Mouse (Mus musculus) heart, postnatal 14 days (tissue): ENCODE data around the gene Slc30a4. TPM values are rescaled to one million over a fixed set of nuclear protein-coding genes. Genes with fewer than 3 reads are reported as not detected.

Experiments used
- microRNA-seq, 2 experiments: library from miRNA; unstranded; fragments of <30 nt; microRNA quantifications; one replicate each; pipeline ENCODE4 v1.2.0; 2021 to 2022
- total RNA-seq, 2 experiments: library from RNA; stranded (reverse); gene quantifications; 2 replicates each; pipeline ENCODE4 v1.2.3; 2021

Slc30a4 gene
- total RNA-seq, 2 experiments from 2014 or later, result 10.7 to 11.4 TPM

Small RNA genes within 50 kb of the gene (microRNA-seq; reads per million reads assigned to microRNA genes)
- 1.1 to 2.4 reads per million in 2 experiments for gene Mir147

Other genes with a start within 250 kb of the Slc30a4 start
- gene Gm14085, start 217.7 kb downstream of the Slc30a4 start, total RNA-seq, result under 1 TPM; 0.45 to 0.78 TPM
- gene Gatm, start 91.4 kb downstream of the Slc30a4 start, total RNA-seq, result 1 to 10 TPM; 5.3 to 6.3 TPM
- under 1 TPM in 1 of 2 experiments, not detected in 1; 0.46 TPM for gene AA467197, start 65.7 kb downstream of the Slc30a4 start, total RNA-seq
- gene Bloc1s6, start 35.8 kb upstream of the Slc30a4 start, total RNA-seq, result 10 to 100 TPM; 16.0 to 17.3 TPM
- 10 to 100 TPM; 19.7 to 30.0 TPM for gene Sqor, start 62.6 kb upstream of the Slc30a4 start, total RNA-seq